Mouse (Mus musculus): Measurements from ENCODE around the gene Galk1. TPM values are rescaled to one million over a fixed set of nuclear protein-coding genes. Genes with fewer than 3 reads are reported as not detected.
"Not testable (repeated sequence)": the region's sequence is repeated elsewhere in the genome, so short reads cannot be mapped to it uniquely, and the experiment has no call there.

Gene Galk1
- polyA plus RNA-seq, 1 experiment from 2014 or later, result 224 TPM

DNA sequence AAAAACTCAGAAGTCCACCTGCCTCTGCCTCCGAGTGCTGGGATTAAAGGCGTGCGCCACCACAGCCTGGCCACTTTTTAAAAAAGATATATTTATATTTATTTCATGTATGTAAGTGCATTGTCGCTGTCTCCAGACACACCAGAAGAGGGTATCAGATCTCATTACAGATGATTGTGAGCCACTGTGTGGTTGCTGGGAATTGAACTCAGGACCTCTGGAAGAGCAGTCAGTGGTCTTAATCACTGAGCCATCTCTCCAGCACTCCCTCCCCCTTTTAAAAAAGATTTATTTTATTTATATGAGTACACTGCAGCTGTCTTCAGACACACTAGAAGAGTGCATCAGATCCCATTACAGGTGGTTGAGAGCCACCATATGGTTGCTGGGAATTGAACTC lies 6.3 kb upstream of the Galk1 start:
- H3K36me3 ChIP-seq (replicated peaks), result peaks cover 29% of the 10 kb centered on the region
- peaks cover 25% of the 10 kb centered on the region for H3K4me1 ChIP-seq
- H3K9me3 ChIP-seq; H3K27ac ChIP-seq; DNase-seq (ENCODE audit: extremely low spot score, low spot score); H3K4me3 ChIP-seq; H3K27me3 ChIP-seq (ENCODE audit: poor library complexity, severe bottlenecking): not testable (repeated sequence)
- 91% methylated on average over 4 of the region's 4 CpGs for WGBS

DNA sequence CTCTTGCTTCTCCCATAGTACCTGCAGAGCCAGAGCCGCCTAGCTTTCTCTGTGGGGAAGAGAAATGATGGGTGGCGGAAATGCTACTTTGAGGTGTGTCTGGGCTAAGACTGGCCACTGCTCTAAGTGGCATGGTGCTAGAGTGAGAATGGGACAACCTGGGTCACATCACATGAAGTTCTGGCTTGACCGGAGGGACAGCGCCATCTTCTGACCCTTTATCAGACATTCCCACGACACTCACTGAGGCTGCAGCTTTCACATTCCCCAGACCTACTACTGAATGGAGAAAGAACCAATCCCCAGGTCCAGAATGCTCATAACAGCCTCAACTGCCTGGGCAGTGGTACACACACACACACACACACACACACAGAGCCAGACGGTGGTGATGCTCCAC lies 5.6 kb upstream of the Galk1 start:
- Histone ChIP-seq H3K27me3 (ENCODE audit: poor library complexity, severe bottlenecking) (no peaks in the 10 kb centered on the region), H3K36me3 (replicated peaks) (peaks cover 22% of the 10 kb centered on the region), H3K4me1 (peaks cover 27% of the 10 kb centered on the region), H3K4me3 (no peak overlapping the region), H3K9me3 (no peaks in the 10 kb centered on the region), H3K27ac (no peak overlapping the region)
- DNase-seq (ENCODE audit: extremely low spot score, low spot score), result peak; percentile 58
- whole genome bisulfite sequencing, result 24% methylated on average over 6 of the region's 6 CpGs

DNA sequence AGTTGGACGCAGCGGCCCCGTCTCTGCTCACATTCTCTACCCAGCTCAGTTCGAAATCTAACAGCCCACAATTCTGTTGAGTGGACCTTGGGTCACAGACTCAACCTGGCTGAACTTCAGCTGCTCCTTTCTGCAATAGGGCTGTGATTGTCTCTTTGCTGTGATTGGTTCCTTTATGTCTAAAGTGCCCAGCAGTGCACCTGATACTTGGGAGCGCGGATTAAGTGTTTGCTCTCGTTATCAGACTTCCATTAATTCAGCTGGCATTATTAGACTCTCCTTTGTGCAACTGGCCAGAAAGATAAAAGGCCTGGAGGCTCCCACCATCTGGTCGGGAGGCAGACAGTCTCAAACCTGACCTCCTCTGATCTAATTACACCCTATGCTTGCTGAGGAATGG lies 2.3 kb upstream of the Galk1 start:
- peaks cover 47% of the 10 kb centered on the region for H3K4me1 ChIP-seq
- H3K27me3 ChIP-seq (ENCODE audit: poor library complexity, severe bottlenecking), result no peaks in the 10 kb centered on the region
- WGBS, result 59% methylated on average over 8 of the region's 8 CpGs
- H3K27ac ChIP-seq, result no peak overlapping the region
- H3K4me3 ChIP-seq, result no peak overlapping the region
- no peak for DNase-seq (ENCODE audit: extremely low spot score, low spot score)
- no peaks in the 10 kb centered on the region for H3K9me3 ChIP-seq
- peaks cover 11% of the 10 kb centered on the region for H3K36me3 ChIP-seq (replicated peaks)

DNA sequence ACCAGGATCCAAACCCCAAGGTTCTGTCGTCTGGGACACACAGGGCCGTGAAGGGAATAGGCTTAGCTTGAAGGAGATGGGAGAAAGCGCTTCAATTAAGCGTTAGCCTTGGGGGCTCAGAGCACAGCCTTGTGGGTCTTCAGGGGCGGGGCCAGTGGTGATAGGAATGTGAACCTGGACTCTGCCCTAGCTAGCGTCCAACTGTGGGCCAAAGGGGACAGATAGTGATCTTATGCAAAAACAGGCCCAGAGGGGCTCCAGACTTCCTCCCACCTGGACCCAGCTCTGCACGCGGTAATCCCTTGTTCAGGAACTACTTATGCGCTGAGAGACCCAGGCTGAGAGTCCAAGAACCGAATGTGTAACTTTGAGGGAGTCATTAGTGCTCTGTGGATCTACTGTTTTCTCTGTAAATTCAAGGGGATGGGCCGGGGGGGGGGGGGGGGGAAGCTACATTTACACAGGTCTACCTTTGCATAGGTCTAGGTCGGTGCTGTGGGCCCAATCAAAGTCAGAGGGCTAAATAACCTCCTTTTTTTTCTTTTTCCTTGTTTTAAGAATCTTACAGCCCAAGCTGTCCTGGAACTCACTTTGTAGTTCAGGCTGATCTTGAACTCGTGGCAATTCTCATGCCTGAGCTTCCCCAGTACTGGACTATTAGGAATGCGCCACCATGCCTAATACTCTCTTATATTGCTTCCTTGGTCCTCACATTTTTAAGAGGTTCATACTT lies 824 bp downstream of the Galk1 start:
- Histone ChIP-seq H3K4me3 (peak overlapping the region; percentile 73), H3K27me3 (ENCODE audit: poor library complexity, severe bottlenecking) (no peaks in the 10 kb centered on the region), H3K4me1 (peaks cover 50% of the 10 kb centered on the region), H3K36me3 (replicated peaks) (peaks cover 43% of the 10 kb centered on the region), H3K27ac (peak overlapping the region; percentile 94), H3K9me3 (no peaks in the 10 kb centered on the region)
- DNase-seq (ENCODE audit: extremely low spot score, low spot score), result peak; percentile 48
- 21% methylated on average over 14 of the region's 14 CpGs for WGBS

DNA sequence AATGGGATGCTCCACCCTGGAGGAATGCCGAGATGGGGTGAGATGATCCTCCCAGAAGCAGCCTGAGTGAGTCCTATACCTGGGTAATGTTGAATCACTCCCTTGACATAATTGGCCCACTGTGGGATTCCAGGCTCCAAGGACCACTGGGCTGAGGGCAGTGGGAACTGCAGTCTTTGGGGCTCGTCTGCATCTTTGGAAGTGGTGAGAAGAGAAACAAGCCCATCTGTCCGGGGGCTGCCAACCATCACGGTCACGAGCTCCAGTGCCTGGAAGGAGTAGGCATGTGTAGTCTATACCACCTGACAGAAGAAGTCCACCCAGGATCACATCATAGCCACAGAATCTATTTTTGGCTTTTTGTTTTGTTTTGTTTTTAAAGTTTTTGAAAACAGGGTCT lies 1.6 kb downstream of the Galk1 start:
- Histone ChIP-seq H3K36me3 (replicated peaks) (peaks cover 47% of the 10 kb centered on the region), H3K4me3 (no peak overlapping the region), H3K9me3 (no peaks in the 10 kb centered on the region), H3K27me3 (ENCODE audit: poor library complexity, severe bottlenecking) (0 out of 2 replicates have a peak, but pooled peaks cover under 1% of the 10 kb centered on the region), H3K4me1 (peaks cover 54% of the 10 kb centered on the region), H3K27ac (peak overlapping the region; percentile 94; the same call in 1 of the 2 replicates)
- 84% methylated on average over 5 of the region's 5 CpGs for WGBS
- no peak for DNase-seq (ENCODE audit: extremely low spot score, low spot score)

DNA sequence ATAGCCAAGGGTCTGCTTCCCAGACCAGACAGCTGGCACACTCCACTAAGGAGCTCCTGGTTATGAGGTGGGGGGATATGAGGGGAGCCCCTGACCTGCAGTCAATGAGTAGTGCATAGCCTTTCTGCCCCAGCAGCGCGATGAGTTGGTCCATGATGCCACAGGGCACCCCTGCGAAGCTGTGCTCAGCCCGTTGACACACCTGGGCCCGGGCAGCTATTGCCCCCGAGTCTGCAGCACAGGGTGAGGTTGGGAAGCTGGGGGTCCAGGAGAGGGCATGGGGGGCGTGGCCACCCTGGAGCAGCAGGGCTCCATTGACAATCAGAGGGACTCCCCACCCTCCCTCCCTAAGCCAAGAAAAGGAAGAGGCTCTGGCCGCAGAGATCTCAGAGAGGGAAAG lies 2.4 kb downstream of the Galk1 start:
- Histone ChIP-seq H3K9me3 (no peaks in the 10 kb centered on the region), H3K4me1 (peaks cover 60% of the 10 kb centered on the region), H3K27me3 (ENCODE audit: poor library complexity, severe bottlenecking) (0 out of 2 replicates have a peak, but pooled peaks cover 7% of the 10 kb centered on the region), H3K27ac (0 out of 2 replicates have a peak overlapping the region, but pooled peaks have one; percentile 17), H3K36me3 (replicated peaks) (peaks cover 47% of the 10 kb centered on the region), H3K4me3 (no peak overlapping the region)
- 91% methylated on average over 8 of the region's 8 CpGs for WGBS
- DNase-seq (ENCODE audit: extremely low spot score, low spot score), result no peak

DNA sequence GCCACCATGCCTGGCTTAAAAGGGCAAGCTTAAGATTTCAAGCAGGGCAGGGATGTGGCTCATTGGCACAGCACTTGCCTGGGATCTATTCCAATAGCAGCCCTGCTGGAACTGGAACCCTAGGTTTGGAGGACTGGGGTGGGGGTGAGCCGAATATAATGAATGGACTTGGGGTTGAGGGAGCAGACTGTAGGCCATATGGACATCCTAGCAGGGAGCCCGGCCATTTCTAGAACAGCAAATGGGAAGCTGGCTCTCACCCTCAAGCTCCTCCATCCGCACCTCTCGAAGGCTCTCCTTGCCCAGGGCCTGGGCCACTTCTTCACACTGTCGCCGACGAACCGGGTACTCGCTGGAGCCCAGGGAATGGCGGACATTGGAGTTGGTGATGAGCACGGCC lies 2.9 kb downstream of the Galk1 start:
- WGBS, result 94% methylated on average over 11 of the region's 11 CpGs
- peaks cover 47% of the 10 kb centered on the region for H3K36me3 ChIP-seq (replicated peaks)
- no peaks in the 10 kb centered on the region for H3K9me3 ChIP-seq
- no peak overlapping the region for H3K4me3 ChIP-seq
- H3K27me3 ChIP-seq (ENCODE audit: poor library complexity, severe bottlenecking), result 0 out of 2 replicates have a peak, but pooled peaks cover 7% of the 10 kb centered on the region
- DNase-seq (ENCODE audit: extremely low spot score, low spot score), result no peak
- H3K27ac ChIP-seq, result no peak overlapping the region
- peaks cover 60% of the 10 kb centered on the region for H3K4me1 ChIP-seq

DNA sequence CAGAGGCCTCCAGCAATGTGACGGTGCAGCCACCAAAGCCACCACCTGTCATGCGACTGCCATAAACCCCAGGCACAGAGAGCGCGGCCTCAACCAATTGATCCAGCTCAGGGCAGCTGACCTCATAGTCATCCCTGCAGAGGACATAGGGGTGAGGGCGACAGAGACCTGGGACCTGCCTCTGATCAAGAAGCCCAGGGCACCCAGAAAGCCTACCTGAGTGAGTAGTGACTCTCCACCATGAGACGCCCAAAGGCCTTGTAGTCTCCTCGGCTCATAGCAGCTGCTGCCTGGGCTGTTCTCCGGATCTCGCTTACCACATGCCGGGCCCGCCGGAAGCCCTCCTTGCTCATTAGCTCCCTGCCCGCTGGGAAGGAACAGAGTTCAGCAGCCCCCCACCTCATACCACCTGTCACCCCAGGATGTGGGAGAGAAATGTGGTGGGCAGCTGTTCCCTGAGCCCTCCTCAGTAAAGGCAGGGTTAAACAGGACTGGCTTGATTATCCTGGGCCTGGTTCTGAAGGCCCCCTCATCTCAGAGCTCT lies 3.6 kb downstream of the Galk1 start:
- 0 out of 2 replicates have a peak overlapping the region, but pooled peaks have one; percentile 3 for H3K4me3 ChIP-seq
- no peaks in the 10 kb centered on the region for H3K9me3 ChIP-seq
- H3K27me3 ChIP-seq (ENCODE audit: poor library complexity, severe bottlenecking), result 0 out of 2 replicates have a peak, but pooled peaks cover 7% of the 10 kb centered on the region
- 0 out of 2 replicates have a peak overlapping the region, but pooled peaks have one; percentile 8 for H3K27ac ChIP-seq
- peaks cover 65% of the 10 kb centered on the region for H3K4me1 ChIP-seq
- peaks cover 47% of the 10 kb centered on the region for H3K36me3 ChIP-seq (replicated peaks)
- no peak for DNase-seq (ENCODE audit: extremely low spot score, low spot score)
- WGBS, result 91% methylated on average over 13 of the region's 13 CpGs

DNA sequence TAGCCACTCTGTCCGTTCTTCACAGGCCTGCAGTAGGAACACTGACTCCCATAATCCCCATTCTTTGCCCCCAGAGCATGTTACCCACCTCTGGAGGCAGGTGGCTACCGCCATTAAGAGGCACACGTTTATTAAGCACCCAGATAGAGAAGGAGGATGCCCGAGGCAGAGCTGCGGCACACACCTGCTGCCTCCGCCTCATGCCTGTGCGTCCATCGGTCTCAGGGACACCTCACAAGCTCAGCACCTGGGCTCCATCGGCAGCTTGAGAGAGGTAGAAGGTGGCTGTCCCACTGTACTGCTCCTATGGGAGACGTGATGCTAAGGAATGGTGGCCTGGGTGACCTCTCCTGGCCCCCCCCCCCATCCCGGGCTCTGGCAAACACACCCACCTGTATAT lies 4.1 kb downstream of the Galk1 start:
- WGBS, result 91% methylated on average over 11 of the region's 11 CpGs
- no peak overlapping the region for H3K4me3 ChIP-seq
- no peak overlapping the region for H3K27ac ChIP-seq
- DNase-seq (ENCODE audit: extremely low spot score, low spot score), result no peak
- H3K27me3 ChIP-seq (ENCODE audit: poor library complexity, severe bottlenecking), result 0 out of 2 replicates have a peak, but pooled peaks cover 7% of the 10 kb centered on the region
- H3K4me1 ChIP-seq, result peaks cover 69% of the 10 kb centered on the region
- peaks cover 47% of the 10 kb centered on the region for H3K36me3 ChIP-seq (replicated peaks)
- no peaks in the 10 kb centered on the region for H3K9me3 ChIP-seq

DNA sequence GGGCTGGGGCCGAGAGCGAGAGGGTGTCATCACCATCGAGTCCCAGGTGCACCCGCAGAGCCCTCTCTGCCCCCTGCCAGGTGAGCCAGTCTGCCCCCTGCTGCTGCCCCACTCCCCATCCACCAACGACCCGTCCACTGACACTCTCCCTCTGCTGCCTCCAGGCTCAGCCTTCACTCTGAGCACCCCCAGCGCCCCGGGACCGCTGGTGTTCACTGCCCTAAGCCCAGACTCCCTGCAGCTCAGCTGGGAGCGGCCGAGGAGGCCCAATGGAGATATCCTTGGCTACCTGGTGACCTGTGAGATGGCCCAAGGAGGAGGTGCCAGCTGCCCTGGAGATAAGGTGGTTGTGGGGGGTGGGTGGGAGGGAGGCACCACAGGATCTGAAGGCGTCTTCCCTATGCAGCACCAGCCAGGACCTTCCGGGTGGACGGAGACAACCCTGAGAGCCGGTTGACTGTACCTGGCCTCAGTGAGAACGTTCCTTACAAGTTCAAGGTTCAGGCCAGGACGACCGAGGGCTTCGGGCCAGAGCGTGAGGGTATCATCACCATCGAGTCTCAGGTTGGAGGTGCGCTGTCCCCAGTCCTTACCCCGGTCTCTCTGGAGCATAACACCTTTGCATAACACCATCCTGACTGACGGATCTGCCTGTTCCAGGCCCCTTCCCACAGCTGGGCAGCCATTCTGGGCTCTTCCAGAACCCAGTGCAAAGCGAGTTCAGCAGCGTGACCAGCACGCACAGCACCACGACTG lies 5.2 kb downstream of the Galk1 start:
- Histone ChIP-seq H3K9me3 (no peaks in the 10 kb centered on the region; the same call in 1 of the 2 replicates), H3K36me3 (replicated peaks) (peaks cover 47% of the 10 kb centered on the region), H3K27ac (no peak overlapping the region), H3K4me3 (no peak overlapping the region), H3K27me3 (ENCODE audit: poor library complexity, severe bottlenecking) (0 out of 2 replicates have a peak, but pooled peaks cover 7% of the 10 kb centered on the region), H3K4me1 (peaks cover 59% of the 10 kb centered on the region)
- WGBS, result 88% methylated on average over 28 of the region's 28 CpGs
- no peak for DNase-seq (ENCODE audit: extremely low spot score, low spot score)

DNA sequence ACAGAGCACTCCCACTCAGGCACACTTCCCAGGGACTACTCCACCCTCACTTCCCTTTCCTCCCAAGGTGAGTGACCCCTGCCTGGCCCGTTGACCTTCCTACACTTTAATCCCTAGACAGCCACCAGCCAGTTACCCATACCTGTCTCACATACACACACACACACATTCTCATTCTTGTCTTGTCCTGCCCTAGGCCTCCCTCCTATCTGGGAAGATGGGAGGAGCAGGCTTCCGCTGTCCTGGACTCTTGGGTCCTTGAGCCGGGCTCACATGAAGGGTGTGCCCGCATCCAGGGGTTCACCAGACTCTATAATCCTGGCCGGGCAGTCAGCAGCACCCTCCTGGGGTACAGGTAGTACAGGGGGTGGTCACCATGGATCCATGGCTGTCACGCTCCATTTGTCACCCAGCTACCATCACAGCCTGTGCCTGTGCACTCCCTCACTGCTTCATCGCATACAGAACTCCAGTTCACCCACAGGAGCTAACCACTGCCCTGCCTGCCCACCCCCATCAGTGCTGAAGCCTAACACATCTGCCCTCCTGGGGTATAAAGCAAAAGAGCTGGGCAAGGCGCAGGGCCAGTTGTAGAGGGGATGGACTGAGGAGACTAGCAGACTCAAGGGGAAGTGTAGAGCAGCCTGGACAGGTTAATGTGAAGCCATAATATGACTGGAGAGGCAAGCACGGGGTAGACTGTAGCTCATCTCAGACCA lies 6.7 kb downstream of the Galk1 start:
- peaks cover 54% of the 10 kb centered on the region for H3K4me1 ChIP-seq
- no peaks in the 10 kb centered on the region; the same call in 1 of the 2 replicates for H3K9me3 ChIP-seq
- peaks cover 46% of the 10 kb centered on the region for H3K36me3 ChIP-seq (replicated peaks)
- H3K4me3 ChIP-seq, result peak overlapping the region; percentile 55
- H3K27ac ChIP-seq, result peak overlapping the region; percentile 84
- H3K27me3 ChIP-seq (ENCODE audit: poor library complexity, severe bottlenecking), result 0 out of 2 replicates have a peak, but pooled peaks cover 7% of the 10 kb centered on the region
- WGBS, result 66% methylated on average over 9 of the region's 9 CpGs
- no peak for DNase-seq (ENCODE audit: extremely low spot score, low spot score)

All from forebrain, embryonic 10.5 days (tissue).